Mouse (Mus musculus): ENCODE measurements around the gene Gm21731. TPM values are rescaled to one million over a fixed set of nuclear protein-coding genes. Genes with fewer than 3 reads are reported as not detected.
"Not testable (repeated sequence)": the region's sequence is repeated elsewhere in the genome, so short reads cannot be mapped to it uniquely, and the experiment has no call there.

Gene Gm21731
- not detected for total RNA-seq (2021)
- long read RNA-seq, experiment 1, result 0 reads
- long read RNA-seq, experiment 2, result 0 reads

GRCm38 (mm10) chr13:120238811-120239210 lies at the start of gene Gm21731:
Gene Gm21731, plus strand, starts transcription at chr13:120239111.
- DNase-seq (ENCODE audit: low spot score), result not testable (repeated sequence)

- not testable (repeated sequence) for DNase-seq (ENCODE audit: low spot score)
Observed at GRCm38 (mm10) chr13:120196189-120196821, 42.6 kb upstream of the Gm21731 start.

- not testable (repeated sequence) for DNase-seq (ENCODE audit: low spot score)
Observed at GRCm38 (mm10) chr13:120215847-120216246, 23.1 kb upstream of the Gm21731 start, which contains the start of gene Gm21762. Gene Gm21762, minus strand, starts transcription at chr13:120215947.

DNA sequence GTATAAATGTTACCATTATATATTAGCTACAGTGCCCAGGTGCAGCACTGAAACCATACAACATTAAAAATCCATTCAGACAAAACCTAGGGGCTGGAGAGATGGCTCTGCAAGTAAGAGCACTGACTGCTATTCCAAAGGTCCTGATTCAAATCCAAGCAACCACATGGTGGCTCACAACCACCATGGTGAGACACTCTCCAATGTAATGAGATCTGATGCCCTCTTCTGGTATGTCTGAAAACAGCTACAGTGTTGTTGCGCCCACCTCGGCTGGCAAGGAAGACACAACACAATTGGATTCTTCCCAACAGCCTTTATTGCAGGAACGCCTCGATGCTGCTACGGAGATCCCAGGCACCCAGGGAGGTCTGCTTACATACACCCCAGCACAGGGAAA lies 18.0 kb upstream of the Gm21731 start:
- DNase-seq (ENCODE audit: low spot score), result not testable (repeated sequence)

DNA sequence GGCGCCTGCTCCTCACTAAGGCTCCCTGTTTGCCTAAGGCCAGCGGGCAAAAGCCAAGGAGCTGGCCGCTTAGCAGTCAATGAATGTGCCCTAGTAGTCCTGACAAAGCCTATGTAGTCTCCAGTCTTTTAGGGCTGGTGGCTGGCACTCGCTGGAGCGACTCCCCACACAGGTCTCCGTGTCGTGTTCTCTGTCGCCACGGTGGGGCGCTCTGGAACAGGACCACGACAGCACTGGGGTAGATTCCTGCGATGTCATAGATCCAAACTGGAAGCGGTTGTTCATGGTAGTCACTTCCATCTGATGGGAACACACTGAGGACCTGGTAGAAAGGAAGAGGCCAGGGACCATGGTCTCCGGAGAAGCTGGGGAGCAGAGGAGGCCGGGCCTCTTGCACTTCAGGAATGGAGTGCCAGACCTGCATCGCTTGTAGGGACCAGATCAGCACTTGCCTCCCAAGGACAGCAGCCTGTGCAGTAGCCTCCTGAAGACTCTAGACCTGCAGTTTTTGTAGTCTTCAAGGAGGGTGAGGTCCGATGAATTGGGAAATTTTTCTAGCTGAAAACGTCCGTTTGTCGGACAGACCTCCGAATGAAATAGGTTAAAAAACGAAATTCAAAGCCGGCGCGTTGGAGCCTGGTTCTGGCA lies 15.8 kb upstream of the Gm21731 start:
- not testable (repeated sequence) for DNase-seq (ENCODE audit: low spot score)

DNA sequence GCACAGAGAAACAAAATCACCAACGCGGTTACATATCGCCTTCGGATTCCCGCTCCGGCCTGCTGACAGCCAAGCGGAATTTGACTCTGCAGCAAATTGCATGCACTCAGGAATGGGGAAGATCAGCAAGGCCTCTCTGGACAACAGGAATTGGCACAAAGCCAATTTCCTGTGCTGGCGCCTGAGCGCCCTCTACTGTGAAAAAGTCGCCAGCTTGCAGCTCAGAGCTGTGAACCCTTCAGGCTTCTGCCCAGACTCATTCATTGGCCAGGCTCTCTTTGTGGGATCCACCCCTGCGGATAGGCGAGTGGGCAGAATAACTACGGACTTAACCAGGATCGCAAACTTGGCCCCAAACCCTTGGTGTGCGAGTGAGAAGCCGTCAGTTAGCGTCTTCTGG lies 7.1 kb upstream of the Gm21731 start:
- DNase-seq (ENCODE audit: low spot score), result not testable (repeated sequence)

DNA sequence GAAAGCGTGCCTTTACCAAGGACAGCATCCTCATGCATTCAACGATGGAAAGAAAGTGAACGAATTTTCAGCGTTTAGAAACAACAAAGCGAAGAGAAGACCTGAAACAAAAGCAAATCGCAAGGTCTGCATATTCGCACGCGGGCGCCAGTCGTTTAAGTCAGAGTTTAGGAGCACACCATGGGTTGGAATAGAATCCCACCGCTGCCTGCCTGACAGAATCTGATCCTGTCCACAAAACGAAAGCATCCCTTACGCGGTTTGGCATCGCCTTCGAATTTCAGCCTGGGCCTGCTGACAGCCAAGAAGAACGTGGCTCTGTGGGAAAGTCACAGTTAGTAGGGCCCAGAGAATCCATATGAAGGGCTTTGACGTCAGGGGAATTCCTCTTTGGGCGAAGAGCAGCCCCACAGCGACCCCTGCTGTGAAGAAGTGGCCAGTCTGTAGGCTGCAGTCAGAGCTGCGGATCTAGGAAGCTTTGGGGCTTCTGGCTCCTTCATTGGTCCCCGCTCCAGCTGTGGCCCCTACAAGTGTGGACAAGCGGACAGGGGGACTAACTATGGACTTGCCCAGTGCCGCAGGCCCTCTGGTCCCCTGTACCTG lies 6.4 kb upstream of the Gm21731 start:
- DNase-seq (ENCODE audit: low spot score), result not testable (repeated sequence)

DNA sequence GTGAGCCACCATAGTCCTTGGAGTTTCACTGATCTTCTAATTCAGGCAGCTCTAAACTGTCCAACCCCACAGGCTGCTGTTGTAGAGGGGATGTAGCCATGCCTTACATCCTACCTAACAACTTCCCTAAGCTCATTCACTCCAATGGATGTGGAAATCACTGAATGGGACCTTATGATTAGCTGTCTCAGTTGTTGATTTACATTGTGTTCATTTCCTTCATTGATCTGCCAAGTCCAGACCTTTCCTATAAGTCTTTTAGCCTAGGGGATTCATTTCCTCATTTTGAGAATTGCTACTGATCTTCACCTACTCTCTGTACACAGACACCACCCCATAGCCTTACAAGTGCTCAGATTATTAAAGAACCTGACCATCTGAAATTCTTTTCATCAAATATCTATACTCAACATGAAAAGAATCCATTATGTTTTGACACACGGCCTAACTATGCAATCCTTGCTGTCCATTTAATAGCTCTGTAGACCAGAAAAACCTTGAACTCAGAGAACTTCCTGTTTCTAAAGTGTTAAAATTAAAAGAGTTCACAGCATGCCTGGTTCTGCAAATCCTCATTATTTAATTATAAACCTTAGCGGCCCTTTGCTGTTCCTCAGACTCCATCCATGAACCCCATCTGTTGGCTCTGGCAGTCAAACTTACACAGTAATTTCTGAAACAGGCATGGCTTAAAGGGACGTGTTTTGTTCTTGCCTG lies 12.5 kb downstream of the Gm21731 start:
- not testable (repeated sequence) for DNase-seq (ENCODE audit: low spot score)

GRCm38 (mm10) chr13:120258817-120259658 lies 20.1 kb downstream of the Gm21731 start:
- not testable (repeated sequence) for DNase-seq (ENCODE audit: low spot score)

DNA sequence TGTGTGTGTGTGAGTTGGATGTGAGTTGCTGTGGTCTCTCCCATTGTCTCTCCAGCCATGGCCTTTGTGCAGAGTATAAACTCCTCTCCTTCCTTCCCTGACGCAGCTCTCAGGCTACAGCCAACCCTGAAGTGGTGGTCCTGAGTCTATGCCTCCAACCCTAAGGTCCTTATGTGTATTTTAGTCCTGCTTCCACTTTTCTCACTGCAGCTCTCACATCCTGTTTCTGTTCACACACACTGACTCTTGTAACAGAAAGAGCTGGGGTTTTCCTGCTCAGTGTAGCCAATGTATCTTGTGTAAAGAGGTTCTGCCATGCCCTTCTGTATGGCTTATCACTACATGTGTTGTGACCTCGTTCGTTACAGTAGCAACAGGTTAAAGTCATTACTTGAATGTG lies 20.8 kb downstream of the Gm21731 start:
- DNase-seq (ENCODE audit: low spot score), result not testable (repeated sequence)

DNA sequence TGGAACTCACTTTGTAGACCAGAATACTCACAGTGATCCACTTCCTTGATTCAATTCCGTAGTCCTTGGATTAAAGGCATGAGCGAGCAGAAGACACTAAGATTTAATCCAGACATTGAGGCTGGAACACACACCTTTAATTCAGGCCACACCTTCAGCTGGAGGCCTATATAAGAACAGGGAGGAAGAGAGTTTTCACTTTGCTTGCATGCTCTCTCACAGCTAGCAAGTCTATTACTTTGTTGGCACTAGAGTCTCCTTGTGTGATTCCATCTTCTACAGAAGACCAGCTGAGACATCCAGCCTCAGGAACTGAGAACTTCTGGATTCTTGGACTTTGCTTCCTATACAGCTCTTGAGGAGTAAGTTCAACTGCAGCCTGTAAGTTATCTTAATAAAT lies 24.0 kb downstream of the Gm21731 start, which contains the start of gene AF067061:
Gene AF067061 (plus strand): TSS at position 245 of the 400 bp plus-strand sequence.
- DNase-seq (ENCODE audit: low spot score), result not testable (repeated sequence)

GRCm38 (mm10) chr13:120277837-120278236 lies 38.9 kb downstream of the Gm21731 start:
- not testable (repeated sequence) for DNase-seq (ENCODE audit: low spot score)

DNA sequence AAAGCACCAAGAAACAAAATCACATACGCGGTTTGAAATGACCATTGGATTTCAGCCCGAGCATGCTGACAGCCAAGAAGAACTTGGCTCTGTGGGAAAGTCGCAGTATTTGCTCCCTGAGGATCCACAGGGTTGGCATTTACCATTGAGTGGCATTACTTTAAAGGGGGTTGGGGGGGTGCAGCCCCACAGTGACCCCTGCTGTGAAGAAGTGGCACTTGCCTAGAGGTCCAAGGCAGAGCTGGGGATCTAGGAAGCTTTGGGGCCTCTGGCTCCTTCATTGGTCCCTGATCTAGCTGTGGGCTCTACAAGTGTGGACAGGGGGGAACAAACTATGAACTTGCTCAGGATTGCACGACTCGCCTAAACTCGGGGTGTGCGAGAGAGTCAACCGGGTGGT lies 39.9 kb downstream of the Gm21731 start:
- DNase-seq (ENCODE audit: low spot score), result no peak

Other genes starting within 250 kb of the Gm21731 start
- gene Gm36079, start 212.1 kb upstream of the Gm21731 start, total RNA-seq (2021), result not detected
- gene Gm21188, start 186.9 kb upstream of the Gm21731 start, total RNA-seq (2021), result under 1 TPM; 0.14 to 0.25 TPM
- not detected for gene Gm20767, start 98.9 kb upstream of the Gm21731 start, total RNA-seq (2021)
- not detected for gene Gm21818, start 66.7 kb upstream of the Gm21731 start, total RNA-seq (2021)
- gene Gm21762, start 23.2 kb upstream of the Gm21731 start, total RNA-seq (2021), result not detected
- not detected for gene AF067061, start 24.0 kb downstream of the Gm21731 start, total RNA-seq (2021)
- not detected for gene BC147527, start 61.3 kb downstream of the Gm21731 start, total RNA-seq (2021)
- gene Tcstv3, start 77.8 kb downstream of the Gm21731 start, total RNA-seq (2021), result not detected